In the genomic region with DNA sequence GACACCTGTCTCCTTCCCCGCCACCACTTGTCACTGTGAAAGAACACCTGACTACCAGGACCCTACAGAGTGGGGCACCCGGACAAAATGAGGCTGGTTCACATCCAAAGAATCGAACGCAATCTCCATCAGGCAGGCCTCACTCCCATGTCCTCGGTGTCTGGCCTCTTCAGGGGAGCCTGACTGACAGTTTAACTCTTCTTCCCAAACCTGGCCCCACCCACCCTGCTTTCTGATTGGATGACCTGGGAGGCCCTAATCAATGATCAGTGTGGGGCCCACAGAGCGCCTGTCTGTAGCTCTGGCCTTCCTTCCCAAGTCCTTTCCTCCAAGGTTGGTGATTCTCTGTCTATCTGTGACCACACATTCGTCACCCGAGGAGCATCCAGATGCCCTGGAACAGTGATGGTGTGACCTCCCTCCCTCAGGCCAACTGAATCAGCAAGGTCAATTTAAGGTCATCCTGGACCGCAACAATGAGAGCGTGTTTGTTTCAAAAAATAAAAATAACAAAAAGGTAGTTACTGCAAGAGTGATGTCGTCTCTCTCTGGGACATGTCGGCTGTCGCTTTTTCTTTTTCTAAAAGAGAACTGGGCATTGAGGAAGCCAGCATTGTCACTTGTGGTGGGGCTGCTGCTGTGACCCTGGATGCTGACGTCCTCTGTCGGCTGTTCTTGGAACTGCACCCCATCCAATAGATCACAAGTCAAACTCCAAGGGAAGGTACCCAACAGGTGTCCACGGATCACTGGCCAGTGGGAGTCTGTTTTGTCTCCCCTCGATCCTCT, we compare ENCODE assay signal across 9 mouse cellular contexts. TPM values are rescaled to one million over a fixed set of nuclear protein-coding genes. Genes with fewer than 3 reads are reported as not detected.
A peak's percentile ranks its signal among the peaks of the same experiment; 100 is the strongest.
DNase-seq lines count a peak whose midpoint lies in the region; ATAC-seq and TF ChIP-seq lines count a peak whose summit lies in the region.
"Had no signal": no experiment of that assay in that cellular context is flagged by ENCODE, and none has a peak within 500 bp of the region (broad histone marks: within the 10 kb centered on the region; RNA-seq: fewer than 3 reads in every experiment).

No protein-coding gene starts in this region.

- no peak overlapping the region for H3K4me3 ChIP-seq in kidney, postnatal 0 days (replicated peaks; ENCODE audit: low read depth, low read length)
- peak overlapping the region; percentile 68 for H3K4me3 ChIP-seq in G1E (ENCODE audit: low read depth, low read length)
- no peak overlapping the region for H3K4me3 ChIP-seq in cortical plate, adult 2 months (ENCODE audit: insufficient read depth, low read length)
- peak overlapping the region; percentile 37 for H3K4me3 ChIP-seq in liver, embryonic 16.5 days (ENCODE audit: low read depth, low read length)
- H3K4me3 ChIP-seq: hindbrain, embryonic 15.5 days had no signal

- no peaks in the 10 kb centered on the region for H3K27me3 ChIP-seq in kidney, postnatal 0 days (ENCODE audit: insufficient read depth, low read length)
- H3K27me3 ChIP-seq in G1E (ENCODE audit: insufficient read depth, low read length), result no peaks in the 10 kb centered on the region
- H3K27me3 ChIP-seq in liver, embryonic 16.5 days (ENCODE audit: control insufficient read depth, insufficient read depth, low read depth, low read length), result no peaks in the 10 kb centered on the region
- H3K27me3 ChIP-seq: hindbrain, embryonic 15.5 days had no signal

- peak overlapping the region; percentile 67; the same call in 1 of the 2 replicates for H3K27ac ChIP-seq in kidney, postnatal 0 days
- H3K27ac ChIP-seq in cortical plate, adult 2 months (ENCODE audit: insufficient read depth, low read length), result no peak overlapping the region
- H3K27ac ChIP-seq in liver, embryonic 16.5 days (ENCODE audit: low read length), result peak overlapping the region; percentile 74
- H3K27ac ChIP-seq: hindbrain, embryonic 15.5 days had no signal

- no peaks in the 10 kb centered on the region for H3K36me3 ChIP-seq in kidney, postnatal 0 days (ENCODE audit: insufficient read depth, low read length)
- peaks cover 5% of the 10 kb centered on the region for H3K36me3 ChIP-seq in G1E (replicated peaks)
- no peaks in the 10 kb centered on the region for H3K36me3 ChIP-seq in liver, embryonic 16.5 days (ENCODE audit: control insufficient read depth, insufficient read depth)
- H3K36me3 ChIP-seq: hindbrain, embryonic 15.5 days had no signal

- TF ChIP-seq CTCF in kidney, postnatal 0 days (IDR thresholded peaks at IDR 0.05; ENCODE audit: low read depth), result peak; percentile 42; the same call in 1 of the 2 replicates
- peak; percentile 98 for TF ChIP-seq CTCF in G1E (IDR thresholded peaks at IDR 0.05; ENCODE audit: low read depth, low read length)
- peak; percentile 16; the same call in 1 of the 2 replicates for TF ChIP-seq CTCF in cortical plate, adult 2 months (IDR thresholded peaks at IDR 0.05; ENCODE audit: extremely low read depth, insufficient read depth, low read length)

- TF ChIP-seq POLR2A in cortical plate, adult 2 months (IDR thresholded peaks at IDR 0.05; ENCODE audit: extremely low read depth, insufficient read depth, low read length), result no peak

- H3K9ac ChIP-seq in kidney, postnatal 0 days (ENCODE audit: low read depth, low read length), result no peak overlapping the region
- peak overlapping the region; percentile 48 for H3K9ac ChIP-seq in liver, embryonic 16.5 days (ENCODE audit: low read depth, low read length)
- H3K9ac ChIP-seq: hindbrain, embryonic 15.5 days had no signal

- no peak for DNase-seq in kidney, postnatal 0 days (ENCODE audit: low spot score)
- no peak for DNase-seq in kidney, adult 18-20 months
- DNase-seq in G1E (ENCODE audit: low spot score), result peak; percentile 90
- no peak for DNase-seq in cerebellum, postnatal 36 days
- DNase-seq in layer of hippocampus, adult 9-11 months, result no peak
- DNase-seq: cerebellum, adult 18-20 months had no signal

- no peaks in the 10 kb centered on the region for H3K9me3 ChIP-seq in kidney, postnatal 0 days (replicated peaks; ENCODE audit: low read length)
- H3K9me3 ChIP-seq in G1E (replicated peaks), result no peaks in the 10 kb centered on the region
- H3K9me3 ChIP-seq in liver, embryonic 16.5 days (replicated peaks; ENCODE audit: control insufficient read depth, low read length), result no peaks in the 10 kb centered on the region
- H3K9me3 ChIP-seq: hindbrain, embryonic 15.5 days had no signal

- H3K4me2 ChIP-seq in kidney, postnatal 0 days (ENCODE audit: low read length), result no peak overlapping the region
- H3K4me2 ChIP-seq in liver, embryonic 16.5 days (ENCODE audit: low read depth, low read length), result peak overlapping the region; percentile 65

- H3K4me1 ChIP-seq in kidney, postnatal 0 days (replicated peaks; ENCODE audit: insufficient read depth, low read length), result peaks cover 39% of the 10 kb centered on the region
- peaks cover 65% of the 10 kb centered on the region for H3K4me1 ChIP-seq in G1E (ENCODE audit: insufficient read depth, low read depth, low read length)
- H3K4me1 ChIP-seq in cortical plate, adult 2 months (ENCODE audit: control insufficient read depth, insufficient read depth, low read length), result peaks cover 2% of the 10 kb centered on the region; the same call in 1 of the 2 replicates
- H3K4me1 ChIP-seq in liver, embryonic 16.5 days (ENCODE audit: control insufficient read depth, low read depth, low read length), result peaks cover 33% of the 10 kb centered on the region

- ATAC-seq in kidney, postnatal 0 days (replicated peaks; ENCODE audit: low FRiP score, low read depth), result no peak
- ATAC-seq in G1E (ENCODE audit: extremely low read depth, insufficient number of reproducible peaks, low FRiP score, poor library complexity, severe bottlenecking), result peak; percentile 92
- peak; percentile 96 for ATAC-seq in liver, embryonic 16.5 days (ENCODE audit: low read depth)

- 43% methylated on average over 17 of the region's 17 CpGs for WGBS in kidney, postnatal 0 days
- WGBS in liver, embryonic 16.5 days (ENCODE audit: insufficient replicate concordance), result 19% methylated on average over 17 of the region's 17 CpGs

RNA-seq across cellular contexts. Expression of a gene that starts 28.7 kb away (rescaled TPM):
- 116 and 128 TPM in 2 replicates for polyA plus RNA-seq in kidney, postnatal 0 days (2015; fragmentation: Nextera tagmentation; extraction: Ambion mirVana)
- total RNA-seq in G1E (2014; fragmentation: Nextera tagmentation), result 95.6 and 101 TPM in 2 replicates
- total RNA-seq in G1E (2017), result 66.2 and 78.1 TPM in 2 replicates
- polyA plus RNA-seq in G1E (2012), result 59.2 and 72.3 TPM in 2 replicates
- polyA plus RNA-seq in cortical plate, adult 2 months (2012; rRNA removed), result 28.0 and 28.2 TPM in 2 replicates
- polyA plus RNA-seq in liver, embryonic 16.5 days (2015; fragmentation: Nextera tagmentation; extraction: Ambion mirVana), result 67.7 and 69.3 TPM in 2 replicates

Comparison
In these comparisons a context has a peak if more than half of its experiments do, and no peak if none do; other contexts are left out.
1. H3K4me3 ChIP-seq: peak in G1E (single experiment) and liver, embryonic 16.5 days (single experiment); none in kidney, postnatal 0 days (single experiment) and cortical plate, adult 2 months (single experiment).
2. CTCF ChIP-seq: peak in every context shown above with its lines; median percentile 98 in G1E; 42 in kidney, postnatal 0 days; 16 in cortical plate, adult 2 months.